Mouse (Mus musculus) adipose tissue, adult 10 weeks (tissue): ENCODE measurements around the gene Gm3415. TPM values are rescaled to one million over a fixed set of nuclear protein-coding genes. Genes with fewer than 3 reads are reported as not detected.

ENCODE experiments used
- polyA plus RNA-seq: library from polyadenylated mRNA; stranded (reverse); fragments of 350-450 nt; fragmentation: Illumina TruSeq; extraction: RNeasy Lipid Tissue Mini Kit (QIAGEN cat#74804); gene quantifications from one replicate; pipeline ENCODE4 v1.2.3, GENCODE M21; 2014; ENCODE audit warnings: low read depth, low replicate concordance

The Gm3415 gene
- polyA plus RNA-seq = 0.98 TPM

DNA sequence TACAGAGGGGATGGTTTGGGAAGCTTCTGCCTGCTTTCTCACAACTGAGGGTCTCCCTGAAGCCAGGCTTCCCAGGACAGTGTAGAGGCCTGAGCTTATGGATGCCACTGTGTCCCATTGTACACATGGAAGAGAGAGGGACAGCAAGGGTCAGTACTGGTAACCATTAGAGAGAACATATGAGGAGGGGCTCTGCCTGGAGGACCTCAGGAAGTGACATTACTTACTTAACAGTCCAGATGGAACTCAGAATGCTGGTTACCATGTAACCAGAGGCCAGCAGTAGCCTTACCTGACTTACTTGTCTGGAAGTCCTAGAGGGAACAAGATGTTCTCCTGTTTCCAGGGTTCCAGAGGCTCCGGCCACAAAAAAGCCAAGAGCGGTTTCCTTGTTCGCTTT is at the start of gene Gm3415:
Gene Gm3415 (plus strand): TSS at position 301 of the 400 bp plus-strand sequence.

DNA sequence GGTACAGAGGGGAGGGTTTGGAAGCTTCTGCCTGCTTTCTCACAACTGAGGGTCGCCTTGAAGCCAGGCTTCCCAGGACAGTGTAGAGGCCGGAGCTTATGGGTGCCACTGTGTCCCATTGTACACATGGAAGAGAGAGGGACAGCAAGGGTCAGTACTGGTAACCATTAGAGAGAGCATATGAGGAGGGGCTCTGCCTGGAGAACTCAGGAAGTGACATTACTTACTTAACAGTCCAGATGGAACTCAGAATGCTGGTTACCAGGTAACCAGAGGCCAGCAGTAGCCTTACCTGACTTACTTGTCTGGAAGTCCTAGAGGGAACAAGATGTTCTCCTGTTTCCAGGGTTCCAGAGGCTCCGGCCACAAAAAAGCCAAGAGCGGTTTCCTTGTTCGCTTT is 42.1 kb upstream of the Gm3415 start, which contains the start of gene Gm3402:
Gene Gm3402 (plus strand): TSS at position 301 of the 400 bp plus-strand sequence.

DNA sequence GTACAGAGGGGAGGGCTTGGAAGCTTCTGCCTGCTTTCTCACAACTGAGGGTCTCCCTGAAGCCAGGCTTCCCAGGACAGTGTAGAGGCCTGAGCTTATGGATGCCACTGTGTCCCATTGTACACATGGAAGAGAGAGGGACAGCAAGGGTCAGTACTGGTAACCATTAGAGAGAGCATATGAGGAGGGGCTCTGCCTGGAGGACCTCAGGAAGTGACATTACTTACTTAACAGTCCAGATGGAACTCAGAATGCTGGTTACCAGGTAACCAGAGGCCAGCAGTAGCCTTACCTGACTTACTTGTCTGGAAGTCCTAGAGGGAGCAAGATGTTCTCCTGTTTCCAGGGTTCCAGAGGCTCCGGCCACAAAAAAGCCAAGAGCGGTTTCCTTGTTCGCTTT is 30.4 kb upstream of the Gm3415 start, which contains the start of gene Gm3404:
Gene Gm3404 (plus strand): TSS at position 301 of the 400 bp plus-strand sequence.

DNA sequence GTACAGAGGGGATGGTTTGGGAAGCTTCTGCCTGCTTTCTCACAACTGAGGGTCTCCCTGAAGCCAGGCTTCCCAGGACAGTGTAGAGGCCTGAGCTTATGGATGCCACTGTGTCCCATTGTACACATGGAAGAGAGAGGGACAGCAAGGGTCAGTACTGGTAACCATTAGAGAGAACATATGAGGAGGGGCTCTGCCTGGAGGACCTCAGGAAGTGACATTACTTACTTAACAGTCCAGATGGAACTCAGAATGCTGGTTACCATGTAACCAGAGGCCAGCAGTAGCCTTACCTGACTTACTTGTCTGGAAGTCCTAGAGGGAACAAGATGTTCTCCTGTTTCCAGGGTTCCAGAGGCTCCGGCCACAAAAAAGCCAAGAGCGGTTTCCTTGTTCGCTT is 18.6 kb upstream of the Gm3415 start, which contains the start of gene Gm3409:
Gene Gm3409 (plus strand): TSS at position 301 of the 400 bp plus-strand sequence.

DNA sequence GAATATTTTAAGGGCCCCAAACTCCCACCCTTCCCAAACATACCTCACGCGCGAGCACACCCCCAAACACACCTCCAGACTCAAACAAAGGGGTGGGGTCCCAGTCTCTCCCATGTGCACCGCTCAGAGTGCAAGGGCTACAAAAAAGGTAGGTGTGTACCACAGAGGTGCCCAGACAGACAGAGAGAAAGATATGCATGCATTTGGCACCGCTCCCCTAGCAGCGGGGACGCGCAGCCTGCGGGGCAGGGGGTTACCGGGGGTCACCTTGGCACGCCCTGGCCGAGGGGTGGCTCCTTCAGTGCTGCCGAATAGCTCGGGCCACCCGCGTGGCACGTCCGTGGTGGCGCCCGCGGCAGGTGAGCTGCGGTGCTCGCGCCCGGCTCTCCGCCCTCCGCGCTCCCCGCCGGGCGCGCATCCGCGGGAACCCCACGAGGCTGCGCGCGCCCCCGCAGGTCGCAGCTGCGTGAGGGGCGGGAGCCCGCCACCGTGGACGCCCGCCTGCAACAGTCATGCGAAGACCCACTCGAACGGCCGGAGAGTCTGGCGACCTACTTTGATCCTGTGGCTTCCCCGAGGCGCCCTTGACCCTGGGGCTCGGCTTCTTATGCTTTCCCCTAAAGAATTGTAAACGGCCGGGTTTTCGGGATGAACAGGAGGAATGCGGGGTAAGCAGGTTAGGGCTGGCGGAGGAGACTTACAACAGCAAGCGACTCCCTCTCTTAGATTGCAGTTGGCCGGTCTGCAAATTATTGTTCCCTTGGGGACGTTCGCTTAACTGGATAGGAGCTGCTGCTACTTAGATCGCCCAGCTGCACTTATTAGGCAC is 28.8 kb downstream of the Gm3415 start, which contains the start of gene Gpr12:
Gene Gpr12 (minus strand): TSS at position 762 of the 829 bp plus-strand sequence.

Other genes with a start within 250 kb of the Gm3415 start
- gene Wasf3, start 171.2 kb upstream of the Gm3415 start, polyA plus RNA-seq = 2.6 TPM
- 0.30 TPM for gene Gm6408, start 74.2 kb upstream of the Gm3415 start, polyA plus RNA-seq
- 0.78 TPM for gene Gm6370, start 64.8 kb upstream of the Gm3415 start, polyA plus RNA-seq
- not detected for gene 4930449I24Rik, start 53.7 kb upstream of the Gm3415 start, polyA plus RNA-seq
- gene Gm3402, start 42.0 kb upstream of the Gm3415 start, polyA plus RNA-seq = not detected
- gene Gm3404, start 30.3 kb upstream of the Gm3415 start, polyA plus RNA-seq = not detected
- not detected for gene Gm3409, start 18.5 kb upstream of the Gm3415 start, polyA plus RNA-seq
- gene Gpr12, start 29.1 kb downstream of the Gm3415 start, polyA plus RNA-seq = not detected
- 31.1 TPM for gene Usp12, start 238.9 kb downstream of the Gm3415 start, polyA plus RNA-seq